Mouse (Mus musculus) urinary bladder, postnatal 14 days (tissue): Measurements from ENCODE around the gene Ucma.
"Not testable (repeated sequence)": the region's sequence is repeated elsewhere in the genome, so short reads cannot be mapped to it uniquely, and the experiment has no call there.

Source experiments
- DNase-seq: peaks from one replicate; pipeline ENCODE4 v3.0.0; 2021; ENCODE audit warnings: low spot score

The Ucma gene

DNA sequence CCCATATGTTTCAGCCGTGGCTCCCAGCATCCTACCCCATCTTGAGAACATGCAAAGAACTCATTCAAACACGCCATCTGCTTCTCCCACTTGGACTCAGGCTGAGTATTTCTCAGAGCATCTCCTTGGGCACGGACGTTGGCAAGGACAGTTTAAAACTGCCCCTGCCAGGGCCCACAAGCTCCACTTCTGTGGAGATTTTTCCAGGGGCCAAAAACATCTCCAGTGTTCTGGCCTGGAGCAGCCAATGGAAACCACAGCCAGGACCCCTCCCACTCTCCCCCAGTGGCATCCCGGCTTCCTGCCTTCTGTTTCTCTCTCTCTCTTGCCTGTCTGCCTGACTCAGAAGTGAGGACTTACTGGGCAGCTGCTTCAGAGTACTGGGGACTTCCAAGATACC lies at the start of gene Ucma:
Gene Ucma, plus strand, starts transcription at position 316 of the 400 bp plus-strand sequence.
- DNase-seq: no peak

- DNase-seq: no peak
Observed at GRCm38 (mm10) chr2:4927391-4927790, 48.5 kb upstream of the Ucma start.

DNA sequence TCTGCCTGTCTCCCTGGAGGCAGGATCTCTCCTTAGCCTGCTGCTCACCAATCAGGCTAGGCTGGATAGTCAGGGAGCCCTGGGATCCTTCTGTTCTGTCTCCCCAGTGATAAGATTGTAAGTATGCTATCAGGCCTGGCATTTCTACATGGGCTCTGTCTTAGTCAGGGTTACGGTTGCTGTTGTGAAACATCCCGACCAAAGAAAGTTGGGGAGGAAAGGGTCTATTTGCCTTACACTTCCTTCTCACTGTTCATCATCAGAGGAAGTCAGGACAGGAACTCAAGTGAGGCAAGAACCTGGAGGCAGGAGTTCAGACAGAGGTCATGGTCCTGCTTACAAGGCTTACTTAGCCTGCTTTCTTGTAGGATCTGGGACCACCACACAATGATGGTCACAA lies 46.7 kb upstream of the Ucma start:
- DNase-seq: no peak

DNA sequence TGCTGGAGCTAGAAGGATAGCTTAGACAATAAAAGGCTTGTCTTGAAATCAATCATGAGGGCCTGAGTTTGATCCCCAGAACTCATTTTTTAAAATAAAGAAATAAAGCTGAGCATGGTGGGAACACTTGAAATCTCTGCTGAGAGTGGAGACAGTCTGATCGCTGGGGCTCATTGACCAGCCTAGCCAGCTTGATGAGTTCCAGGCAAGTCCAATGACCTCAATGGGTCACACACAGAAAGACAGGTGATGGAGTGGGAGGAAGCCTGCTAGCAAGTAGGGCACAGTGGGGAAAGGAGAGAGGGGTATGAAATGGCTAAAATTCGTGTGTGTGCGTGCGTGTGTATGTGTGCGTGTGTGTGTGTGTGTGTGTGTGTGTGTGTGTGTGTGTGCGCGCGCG lies 41.4 kb upstream of the Ucma start:
- no peak for DNase-seq

DNA sequence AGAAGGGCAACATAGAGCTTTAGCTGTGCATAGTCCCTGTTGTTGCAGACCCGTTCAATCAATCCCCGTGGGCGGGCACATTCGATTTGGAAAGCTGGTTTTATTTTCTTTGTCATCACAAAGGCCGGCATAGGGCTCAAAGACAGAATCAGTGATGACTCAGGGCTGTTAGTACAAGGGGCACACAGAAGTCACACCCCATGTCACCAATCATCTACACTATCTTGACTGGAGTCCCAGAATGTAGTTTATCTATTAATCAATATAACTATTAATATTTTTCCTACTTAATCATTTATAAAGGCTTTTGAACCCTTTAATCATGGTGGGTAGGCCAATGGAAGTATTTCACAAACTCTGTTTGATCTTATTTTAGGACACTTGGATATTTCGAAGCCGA lies 38.0 kb upstream of the Ucma start:
- DNase-seq: no peak

GRCm38 (mm10) chr2:4940861-4941260 lies 35.1 kb upstream of the Ucma start:
- no peak for DNase-seq

GRCm38 (mm10) chr2:4949691-4950090 lies 26.2 kb upstream of the Ucma start:
- DNase-seq: not testable (repeated sequence)

DNA sequence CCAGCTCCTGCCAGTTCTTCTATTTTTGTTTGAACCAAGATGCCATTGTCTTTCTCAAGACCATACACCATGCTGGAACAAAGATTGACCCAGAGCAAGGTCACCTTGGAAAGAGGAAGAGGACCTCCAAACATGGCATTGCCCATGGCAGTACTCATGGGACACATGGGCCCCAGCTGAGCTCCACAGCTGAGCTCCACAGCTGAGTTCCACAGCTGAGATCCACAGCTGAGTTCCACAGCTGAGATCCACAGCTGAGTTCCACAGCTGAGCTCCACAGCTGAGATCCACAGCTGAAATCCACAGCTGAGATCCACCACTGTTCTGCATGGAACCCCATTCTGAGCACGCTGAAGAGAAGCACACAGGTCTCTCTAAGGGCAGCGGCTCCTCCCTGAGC lies 24.9 kb upstream of the Ucma start:
- DNase-seq: no peak

DNA sequence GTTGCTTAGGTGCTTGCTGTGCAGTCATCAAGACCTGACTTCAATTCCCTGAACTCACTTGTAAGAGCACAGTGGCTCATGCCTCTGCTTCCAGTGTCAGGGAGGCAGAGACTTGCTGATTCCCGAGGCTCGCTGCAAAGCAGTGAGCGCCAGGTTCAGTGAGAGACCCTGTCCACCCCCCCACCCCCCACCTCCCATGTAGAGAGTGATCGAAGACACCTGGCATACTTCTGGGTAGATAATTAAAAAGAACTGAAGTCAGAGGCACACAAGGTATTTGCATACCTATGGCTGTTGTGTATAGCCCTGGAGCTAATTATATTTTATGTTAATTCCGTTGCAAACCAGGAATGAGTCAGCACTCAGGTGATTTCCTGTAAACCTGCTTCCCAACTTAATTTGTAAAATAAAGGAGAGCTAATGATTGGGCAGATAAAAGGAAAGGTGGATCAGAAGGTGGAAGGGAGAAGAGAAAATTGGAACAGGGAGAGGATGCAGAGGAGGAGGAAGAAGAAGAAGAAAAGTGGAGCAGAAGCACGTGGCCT lies 21.6 kb upstream of the Ucma start:
- DNase-seq: no peak

GRCm38 (mm10) chr2:4958039-4958438 lies 17.9 kb upstream of the Ucma start:
- DNase-seq: no peak

DNA sequence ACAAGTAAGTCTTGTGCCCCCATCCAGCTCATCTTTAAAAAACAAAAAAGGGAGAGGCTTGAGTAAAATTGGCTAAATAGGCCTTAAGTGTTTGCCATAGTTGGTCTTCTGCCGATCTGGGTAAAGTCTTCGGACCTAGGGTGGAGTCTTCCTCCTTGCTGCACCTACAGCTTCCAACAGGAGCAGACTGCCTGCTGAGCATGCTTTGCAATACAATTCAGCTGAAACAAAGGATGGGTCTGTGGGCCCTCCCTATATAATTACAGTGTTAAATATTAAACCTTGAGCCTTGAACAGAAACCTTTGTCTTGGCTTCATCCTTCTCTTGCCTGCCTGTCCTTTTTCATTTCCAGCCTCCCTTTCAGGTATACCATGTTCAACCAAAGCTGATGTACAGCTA lies 8.1 kb upstream of the Ucma start:
- DNase-seq: no peak

DNA sequence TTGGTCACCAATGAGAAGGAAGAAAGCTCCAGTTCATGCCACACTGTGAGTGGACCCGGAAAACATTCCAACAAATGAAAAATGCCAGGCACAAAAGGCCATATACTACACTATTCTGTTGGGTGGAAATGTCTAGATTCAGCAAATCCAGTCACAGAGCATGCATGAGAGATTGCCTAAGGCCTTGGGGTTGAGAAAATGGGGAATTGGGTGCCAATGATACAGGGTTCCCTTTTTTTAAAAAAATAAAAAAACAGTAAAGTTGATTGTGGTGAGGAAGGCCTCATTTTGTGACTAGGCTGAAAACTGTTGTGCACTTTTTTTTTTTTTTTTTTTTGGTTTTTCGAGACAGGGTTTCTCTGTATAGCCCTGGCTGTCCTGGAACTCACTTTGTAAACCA lies 6.8 kb upstream of the Ucma start:
- DNase-seq: no peak

DNA sequence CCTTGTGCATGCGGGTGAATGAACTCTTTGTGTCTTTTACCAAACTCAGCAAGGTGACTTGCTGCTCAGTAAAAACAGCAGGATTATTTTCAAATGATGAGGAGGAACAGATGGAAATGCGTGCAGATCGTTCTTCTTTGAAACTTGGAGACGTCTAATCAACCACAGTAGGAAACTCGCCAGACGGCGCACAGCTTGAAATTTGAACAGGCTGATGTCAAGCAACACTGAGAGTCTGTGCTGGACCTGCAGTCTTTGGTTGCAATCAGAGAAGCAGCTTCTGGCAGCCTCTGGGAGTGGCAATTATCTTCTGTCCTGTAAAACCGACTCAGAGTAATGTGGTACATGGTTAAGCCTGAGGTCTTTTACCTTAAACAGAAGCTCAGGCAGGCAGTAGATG lies 2.2 kb downstream of the Ucma start:
- DNase-seq: no peak

GRCm38 (mm10) chr2:4983987-4984386 lies 8.1 kb downstream of the Ucma start:
- DNase-seq: no peak

GRCm38 (mm10) chr2:4985000-4985399 lies 9.1 kb downstream of the Ucma start:
- no peak for DNase-seq

DNA sequence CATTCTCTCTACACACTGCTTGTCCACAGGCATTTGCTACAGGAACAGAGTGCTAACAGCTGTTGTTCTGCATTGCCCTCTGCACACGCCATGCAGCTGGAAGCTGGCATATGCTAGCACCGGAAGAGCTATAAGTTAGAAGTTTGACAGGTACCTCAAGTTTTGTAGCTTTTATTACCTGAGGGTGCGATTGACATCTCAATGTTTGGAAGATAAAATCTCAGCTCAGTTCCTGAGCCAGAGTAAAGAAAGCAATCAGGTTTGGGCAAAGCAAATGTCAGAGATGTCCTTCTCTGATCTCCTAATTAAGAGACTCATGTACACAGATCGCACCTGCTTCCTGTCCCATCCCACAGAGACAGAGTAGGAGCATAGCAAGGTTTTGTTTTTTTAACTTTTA lies 10.9 kb downstream of the Ucma start:
- DNase-seq: no peak

- no peak for DNase-seq
Observed at GRCm38 (mm10) chr2:4987388-4988180, 11.7 kb downstream of the Ucma start.

DNA sequence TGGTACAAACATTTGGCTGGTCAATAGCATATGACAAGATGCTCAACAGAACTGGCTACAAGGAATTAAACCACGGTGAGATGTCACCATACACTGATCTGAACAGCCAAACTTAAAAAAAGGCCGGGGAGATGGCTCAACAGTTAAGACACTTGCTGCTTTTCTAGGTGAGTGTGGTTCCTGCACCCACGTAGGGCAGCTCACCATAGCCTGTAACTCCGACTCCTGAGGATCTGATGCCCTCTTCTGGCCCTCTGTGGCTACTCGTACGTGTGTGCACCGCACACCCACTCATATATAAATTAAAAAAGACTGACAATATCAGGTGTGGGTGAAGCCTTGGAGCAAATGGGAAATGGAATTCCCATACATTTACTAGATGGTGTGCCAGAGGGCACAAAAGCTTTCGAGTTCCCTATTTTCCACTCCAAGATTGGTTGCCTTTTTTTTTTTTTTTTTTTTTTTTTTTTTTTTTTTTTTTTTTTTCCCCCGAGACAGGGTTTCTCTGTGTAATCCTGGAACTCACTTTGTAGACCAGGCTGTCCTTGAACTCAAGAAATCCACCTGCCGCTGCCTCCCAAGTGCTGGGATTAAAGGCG lies 13.0 kb downstream of the Ucma start:
- DNase-seq: no peak

DNA sequence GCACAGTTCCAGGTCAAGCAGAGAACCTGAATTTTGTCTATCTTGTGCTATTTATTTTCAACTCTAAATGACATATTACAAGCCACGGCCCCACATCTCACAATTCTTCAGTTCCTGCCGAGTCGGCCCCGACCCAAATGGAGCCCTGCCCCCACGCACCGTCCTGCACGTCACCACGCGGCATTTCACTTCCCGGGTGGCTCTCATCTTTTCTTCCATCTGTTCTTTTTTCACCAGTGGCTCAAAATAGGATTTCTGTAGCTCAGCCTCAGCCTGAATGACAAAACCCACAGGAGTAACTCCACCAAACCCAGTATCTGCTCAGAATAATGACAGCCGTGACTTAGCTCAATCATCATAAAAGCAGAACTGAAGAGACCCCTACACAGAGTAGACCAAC lies 17.7 kb downstream of the Ucma start:
- DNase-seq: no peak

DNA sequence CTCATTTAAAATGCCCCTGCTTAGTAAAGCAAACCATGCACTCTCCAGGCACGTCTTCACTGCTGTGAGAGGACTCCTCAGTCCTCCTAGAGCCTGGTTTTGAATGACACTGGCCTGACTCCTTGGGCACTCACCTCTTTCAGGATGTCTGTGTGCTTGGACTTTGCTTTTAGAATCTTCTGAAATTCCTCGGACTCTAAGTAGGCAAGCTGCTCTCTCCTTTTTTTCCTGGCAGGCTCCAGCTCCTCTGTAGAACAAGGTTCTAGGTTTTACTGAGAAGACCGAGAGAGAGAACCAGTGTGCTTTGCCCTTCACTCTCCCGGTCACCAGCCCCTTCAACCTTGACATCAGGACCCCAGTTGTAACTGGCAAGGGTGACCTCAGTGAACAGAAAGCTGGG lies 18.5 kb downstream of the Ucma start:
- no peak for DNase-seq

- no peak for DNase-seq
Observed at GRCm38 (mm10) chr2:4995646-4996045, 19.7 kb downstream of the Ucma start.

DNA sequence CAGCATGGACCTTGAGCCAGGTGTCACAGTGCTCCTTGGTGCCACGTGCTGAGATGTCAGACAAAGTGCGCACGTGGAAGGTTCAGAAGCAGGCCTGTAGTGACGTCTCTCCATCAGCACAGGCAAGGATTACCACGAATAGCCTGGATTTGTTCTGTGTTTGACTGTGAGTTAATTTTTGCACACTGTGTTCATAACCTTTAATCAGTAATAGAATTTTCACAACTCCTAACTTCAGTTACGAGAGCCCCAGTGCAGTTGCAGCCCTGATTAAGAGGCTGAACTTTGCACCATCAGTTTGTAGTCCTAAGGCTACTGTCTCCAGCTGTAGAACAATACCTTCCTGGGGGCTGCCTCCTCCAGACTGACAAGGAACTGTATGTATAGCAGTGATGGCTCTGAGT lies 20.5 kb downstream of the Ucma start:
- no peak for DNase-seq

DNA sequence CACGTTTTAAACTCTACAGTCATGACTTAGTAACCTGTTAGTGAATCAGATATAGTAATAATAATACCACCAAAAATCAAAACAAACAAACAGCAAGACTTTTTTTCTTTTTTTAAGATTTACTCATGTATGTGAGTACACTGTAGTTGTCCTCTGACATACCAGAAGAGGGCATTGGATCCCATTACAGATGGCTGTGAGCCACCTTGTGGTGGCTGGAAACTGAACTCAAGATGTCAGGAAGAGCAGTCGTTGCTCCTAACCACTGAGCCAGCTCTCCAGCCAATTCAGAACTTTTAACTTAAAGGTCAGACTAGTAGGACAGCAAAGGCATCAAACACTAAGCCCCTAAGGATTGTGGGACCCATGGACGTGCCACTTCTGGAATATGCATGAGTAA lies 23.0 kb downstream of the Ucma start:
- no peak for DNase-seq

DNA sequence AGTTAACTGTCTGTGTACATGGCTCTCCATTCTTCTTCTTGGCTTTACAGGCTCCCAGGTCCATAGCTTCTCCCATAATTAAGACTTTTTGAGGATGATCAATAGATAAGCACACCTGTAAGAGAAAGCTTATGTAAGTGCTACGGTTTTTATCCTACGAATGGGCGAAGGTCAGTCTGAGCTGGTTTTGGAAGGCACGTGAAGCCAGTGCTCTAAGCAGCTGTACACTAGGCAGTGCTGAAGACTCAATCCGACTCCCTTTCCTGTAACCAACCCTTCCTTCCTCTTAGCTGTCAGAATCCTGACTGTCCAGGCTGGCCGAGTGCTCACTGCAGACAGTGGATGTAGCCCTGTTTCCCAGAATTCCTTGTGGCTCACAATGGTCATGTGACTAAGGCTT lies 25.3 kb downstream of the Ucma start:
- DNase-seq: no peak
